Mouse (Mus musculus) heart, postnatal 36 days (tissue): ENCODE results near the gene Rhou. TPM values are rescaled to one million over a fixed set of nuclear protein-coding genes. Genes with fewer than 3 reads are reported as not detected.
"Not testable (repeated sequence)": the region's sequence is repeated elsewhere in the genome, so short reads cannot be mapped to it uniquely, and the experiment has no call there.

Source experiments
- DNase-seq, 2 experiments: peaks; one replicate each; pipeline ENCODE4 v3.0.0; 2021 to 2022
- intact Hi-C: fragments of 180-260 bp; cut with DNase I; formaldehyde crosslinking; loops from one replicate; pipeline ENCODE4 v1.15.1; 2025
- total RNA-seq, 2 experiments: library from RNA; stranded (reverse); gene quantifications; 2 replicates each; pipeline ENCODE4 v1.2.3; 2021

Rhou gene
- total RNA-seq = 1 to 10 TPM; 6.6 to 8.3 TPM

DNA sequence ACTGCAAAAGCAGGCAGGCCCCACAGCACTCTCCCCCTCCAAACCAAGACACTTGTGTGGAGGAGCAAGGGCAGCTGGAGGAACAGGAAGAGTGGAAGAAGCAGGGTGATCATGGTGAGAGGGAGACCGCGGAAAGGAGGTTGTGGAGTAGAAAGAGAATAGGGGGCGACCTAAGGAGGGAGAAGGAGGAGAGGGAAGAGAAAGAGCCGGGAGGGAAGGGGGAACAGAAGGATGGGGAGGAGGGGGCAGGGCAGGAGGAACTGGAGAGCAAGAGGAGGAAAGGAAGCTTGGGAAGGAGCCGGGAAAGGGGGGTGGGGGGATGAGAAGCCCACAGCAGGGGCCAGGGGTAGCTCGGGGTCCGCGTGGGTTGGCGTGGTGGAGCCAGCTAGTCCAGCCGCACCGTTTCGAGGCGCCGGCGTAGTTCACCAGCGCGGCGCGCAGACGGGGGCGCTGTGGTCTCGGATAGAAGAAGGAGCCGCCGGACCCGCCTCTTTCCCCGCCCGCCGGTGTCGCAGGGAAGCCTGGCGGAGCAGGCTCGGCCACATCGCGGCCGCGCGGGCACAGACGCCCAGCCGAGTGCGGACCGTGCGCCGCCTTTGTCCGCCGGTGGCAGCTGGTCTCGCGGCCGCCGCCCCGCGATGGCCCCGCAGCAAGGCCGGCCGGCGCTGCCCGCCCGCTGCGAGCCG is at the start of gene Rhou:
Gene Rhou (plus strand): TSS at position 622 of the 686 bp plus-strand sequence.
- intact Hi-C loops = loop anchor here (1.0 to 5.0 kb wide), 3 partner anchors 64 to 131 kb away; no protein-coding TSS in a partner anchor
- DNase-seq = peak; percentile 91 to 95

DNA sequence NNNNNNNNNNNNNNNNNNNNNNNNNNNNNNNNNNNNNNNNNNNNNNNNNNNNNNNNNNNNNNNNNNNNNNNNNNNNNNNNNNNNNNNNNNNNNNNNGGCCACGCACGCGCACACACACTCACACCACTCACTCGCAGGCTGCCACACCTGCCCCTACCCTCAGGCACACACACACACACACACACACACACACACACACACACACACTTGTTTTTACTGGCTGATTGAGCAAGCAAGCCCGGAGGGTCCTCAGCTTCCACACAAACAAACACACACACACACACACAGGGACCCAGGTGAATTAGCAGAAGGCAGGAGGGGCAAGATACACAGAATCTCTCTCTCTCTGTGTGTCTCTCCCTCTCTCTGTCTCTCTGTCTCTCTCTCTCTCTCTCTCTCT is 41.1 kb upstream of the Rhou start:
- not testable (repeated sequence) for DNase-seq

DNA sequence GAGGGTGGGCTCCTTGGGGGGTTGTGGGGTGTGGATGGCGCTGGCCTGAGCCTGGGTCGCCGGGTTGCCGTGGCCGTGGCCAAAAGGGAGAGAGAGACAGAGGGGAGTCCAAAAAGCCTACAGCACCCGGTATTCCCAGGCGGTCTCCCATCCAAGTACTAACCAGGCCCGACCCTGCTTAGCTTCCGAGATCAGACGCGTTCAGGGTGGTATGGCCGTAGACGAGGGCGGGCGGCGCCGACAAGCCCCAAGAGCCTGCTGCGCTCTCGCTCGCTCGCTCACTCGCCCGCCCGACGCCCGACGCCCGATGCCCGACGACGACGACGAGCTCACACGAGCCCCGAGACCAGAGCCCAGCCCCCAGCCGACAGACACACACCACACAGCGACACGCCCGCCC is 30.2 kb upstream of the Rhou start:
- DNase-seq, intact Hi-C loops: not testable (repeated sequence)

More for the DNA sequence above, 41.1 kb upstream of the Rhou start:
- intact Hi-C loops = not testable (repeated sequence)

DNA sequence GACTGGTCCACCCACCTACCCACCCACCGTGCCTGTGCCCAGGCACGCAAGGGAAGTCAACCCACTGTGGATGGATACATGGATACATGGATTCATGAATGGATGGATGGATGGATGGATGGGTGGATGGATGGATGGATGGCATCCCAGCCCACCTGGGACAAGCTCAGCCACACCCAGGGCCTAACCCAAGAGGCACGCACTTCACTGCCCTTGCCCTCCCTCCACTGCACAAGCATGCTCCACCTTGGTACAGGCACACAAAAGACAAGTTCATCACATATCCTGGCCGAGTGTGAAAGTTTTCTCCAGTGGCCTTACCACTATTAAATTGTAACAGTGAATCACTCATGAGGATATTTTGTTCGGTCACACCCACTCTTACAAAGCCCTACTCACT is 29.5 kb upstream of the Rhou start:
- DNase-seq = no peak
- intact Hi-C loops = no loop called here

DNA sequence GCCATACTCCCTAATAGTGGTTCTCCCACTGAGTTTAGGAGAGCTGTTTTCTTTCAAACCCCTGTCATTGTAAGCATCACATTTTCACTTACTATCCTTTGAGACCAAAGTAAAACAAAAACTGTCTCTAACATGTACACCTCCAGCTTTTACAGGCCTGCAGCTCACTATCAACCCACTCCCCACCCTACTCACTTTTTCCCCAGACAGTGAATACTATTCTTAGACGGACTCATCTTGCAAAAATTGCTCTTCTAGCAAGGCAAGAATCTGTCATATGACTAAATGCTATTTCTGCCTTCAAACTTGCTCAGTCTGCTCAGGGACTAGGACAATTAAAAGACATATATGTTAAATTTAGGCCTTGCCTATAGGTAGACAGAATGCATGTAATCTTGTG is 29.0 kb upstream of the Rhou start:
- DNase-seq = no peak
- intact Hi-C loops = no loop called here

GRCm38 (mm10) chr8:123625717-123626116 is 28.0 kb upstream of the Rhou start:
- DNase-seq = no peak
- intact Hi-C loops = no loop called here

GRCm38 (mm10) chr8:123627410-123628147 is 26.1 kb upstream of the Rhou start:
- intact Hi-C loops = no loop called here
- no peak for DNase-seq

DNA sequence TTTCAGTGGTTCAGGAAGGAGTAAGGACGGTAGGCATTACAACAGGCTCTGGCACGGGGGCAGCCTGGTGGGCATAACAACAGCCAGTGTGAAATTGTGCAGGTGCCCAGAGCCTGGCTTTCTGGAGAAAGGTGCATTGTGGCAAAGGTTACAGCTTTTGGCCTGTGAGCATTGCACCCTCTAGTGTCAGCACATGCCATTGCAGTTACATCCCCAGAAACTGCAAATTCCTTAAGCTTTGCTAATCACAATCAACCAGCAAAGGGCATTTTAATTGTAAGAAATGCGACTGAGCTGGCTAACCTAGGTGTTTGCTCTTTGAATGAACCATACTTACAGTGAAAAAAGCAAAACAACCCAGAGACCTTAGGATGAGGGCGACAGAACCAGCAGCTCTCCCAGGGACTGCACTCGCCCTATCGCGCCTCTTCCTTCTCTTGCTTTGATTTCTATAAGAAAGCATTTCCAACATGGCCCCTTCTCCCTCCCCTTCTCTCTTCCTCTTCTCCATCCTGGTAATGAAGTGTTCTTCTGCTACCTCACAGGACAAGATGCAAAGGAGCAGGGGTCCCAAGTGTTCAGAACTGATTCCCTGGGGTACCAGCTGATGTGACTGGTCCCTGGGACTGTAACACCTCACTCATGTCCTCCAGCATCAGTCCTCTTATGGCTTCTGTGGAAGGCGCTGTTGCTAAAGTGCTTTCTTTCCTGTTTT is 25.3 kb upstream of the Rhou start:
- peak; percentile 59 to 65 for DNase-seq
- intact Hi-C loops = no loop called here

- peak; percentile 78 to 80 for DNase-seq
- intact Hi-C loops = no loop called here
Measured at GRCm38 (mm10) chr8:123628968-123629755, 24.6 kb upstream of the Rhou start.

DNA sequence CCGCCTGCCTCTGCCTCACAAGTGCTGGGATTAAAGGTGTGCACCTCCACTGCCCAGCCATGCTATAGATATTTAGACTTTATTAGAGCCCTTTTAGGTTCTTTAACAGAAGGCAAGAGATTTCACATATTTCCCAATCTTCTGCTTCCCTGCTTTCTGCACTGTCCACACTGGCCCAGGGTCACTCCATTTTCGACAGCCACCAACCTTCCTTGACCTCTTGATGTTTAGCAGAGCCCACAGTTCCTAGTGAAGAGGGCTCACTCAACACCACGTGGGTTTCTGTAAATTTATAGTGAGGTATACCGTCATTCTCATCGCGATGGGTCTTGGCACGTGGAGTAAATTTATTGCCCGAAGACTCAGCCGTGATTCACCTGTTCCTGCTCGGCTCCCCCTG is 23.7 kb upstream of the Rhou start:
- no peak for DNase-seq
- intact Hi-C loops = no loop called here

- intact Hi-C loops = no loop called here
- DNase-seq = no peak
Measured at GRCm38 (mm10) chr8:123630841-123631251, 22.9 kb upstream of the Rhou start.

- intact Hi-C loops, DNase-seq: not testable (repeated sequence)
Measured at GRCm38 (mm10) chr8:123631746-123632145, 22.0 kb upstream of the Rhou start.

DNA sequence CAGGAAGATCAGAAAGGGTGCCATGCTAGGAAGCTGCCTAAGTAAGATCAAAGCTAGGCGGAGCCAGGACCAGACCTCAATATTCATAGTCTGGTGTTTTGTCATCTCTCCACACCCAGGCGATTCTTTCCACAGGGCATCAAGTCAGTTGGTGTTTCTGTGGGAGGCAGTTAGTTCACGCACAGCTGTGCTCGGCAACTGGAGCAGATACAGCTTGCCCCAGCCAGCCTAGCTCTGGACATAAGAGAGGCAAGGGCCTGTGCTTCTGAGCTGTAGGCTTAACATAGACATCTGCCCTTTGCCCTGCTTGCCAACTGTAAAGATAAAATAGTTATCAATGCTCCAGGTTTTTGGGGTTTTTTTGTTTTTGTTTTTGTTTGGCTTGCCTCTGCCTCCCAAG is 21.5 kb upstream of the Rhou start:
- intact Hi-C loops = no loop called here
- DNase-seq = no peak

DNA sequence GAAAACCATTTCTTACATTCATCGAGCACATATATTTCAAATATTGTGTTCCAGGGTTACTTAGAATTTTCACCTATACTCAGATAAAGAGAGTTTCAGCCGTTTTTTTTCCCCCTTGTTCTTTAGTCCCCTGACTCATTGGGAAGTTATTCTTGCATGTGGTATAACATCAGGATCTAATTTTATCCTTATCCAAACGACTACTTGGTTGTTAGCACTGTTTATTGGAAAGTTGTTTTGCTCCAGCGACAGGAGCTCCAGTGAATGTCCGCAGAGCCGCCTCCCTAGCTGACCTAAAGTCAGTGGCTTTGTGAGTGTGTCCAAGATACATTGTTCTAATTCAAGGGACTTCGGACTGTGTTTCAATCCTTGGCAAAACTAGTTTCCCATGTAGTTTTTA is 19.9 kb upstream of the Rhou start:
- intact Hi-C loops = no loop called here
- DNase-seq = no peak

DNA sequence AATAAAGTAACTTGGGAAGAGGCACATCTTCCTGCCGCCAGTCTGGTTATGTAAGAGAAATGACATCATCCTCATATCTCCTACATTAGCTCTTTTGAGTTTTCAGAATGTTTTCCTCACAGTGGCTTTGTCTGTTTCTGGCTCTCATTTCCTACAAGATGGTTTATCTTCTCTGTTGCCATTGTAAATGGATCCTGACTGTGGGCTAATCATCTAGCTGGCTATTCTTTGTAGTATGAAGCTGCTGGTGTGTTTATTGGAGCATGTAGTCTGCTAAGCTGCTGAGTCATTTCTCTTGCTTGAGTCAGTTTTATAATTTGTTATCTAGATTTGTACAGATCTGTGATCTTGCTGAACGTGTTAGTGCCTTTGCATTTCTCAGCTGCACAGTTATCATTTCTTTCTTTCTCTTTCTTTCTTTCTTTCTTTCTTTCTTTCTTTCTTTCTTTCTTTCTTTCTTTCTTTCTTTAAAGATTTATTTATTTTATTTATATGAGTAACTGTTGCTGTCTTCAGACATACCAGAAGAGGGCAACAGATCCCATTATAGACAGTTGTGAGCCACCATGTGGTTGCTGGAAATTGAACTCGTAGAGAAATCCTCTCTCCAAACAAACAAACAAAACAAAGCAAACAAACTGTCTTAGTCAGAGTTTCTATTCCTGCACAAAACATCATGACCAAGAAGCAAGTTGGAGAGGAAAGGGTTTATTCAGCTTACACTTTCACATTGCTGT is 19.2 kb upstream of the Rhou start:
- DNase-seq = no peak
- intact Hi-C loops = no loop called here

DNA sequence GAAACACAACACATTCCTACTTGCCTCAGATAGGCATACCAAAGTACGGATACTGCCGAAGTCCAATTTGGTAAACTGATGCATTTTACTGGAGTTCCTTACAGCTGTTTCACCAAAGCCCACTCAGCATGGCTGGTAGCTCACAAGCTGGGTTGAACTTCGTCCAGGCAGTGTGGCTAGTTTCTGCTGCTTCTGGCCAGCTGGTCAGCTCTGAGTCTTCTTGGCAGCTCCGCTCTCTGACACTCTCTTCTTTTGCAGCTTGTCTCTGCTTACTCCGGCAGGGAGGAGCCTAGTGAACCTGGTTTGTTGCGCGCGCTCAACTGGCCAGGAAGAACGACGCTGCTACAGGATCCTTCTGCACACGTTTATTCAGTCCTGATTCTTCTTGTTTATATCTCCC is 18.1 kb upstream of the Rhou start:
- intact Hi-C loops = no loop called here

GRCm38 (mm10) chr8:123643330-123644051 is 10.2 kb upstream of the Rhou start:
- peak; percentile 57 to 60 for DNase-seq
- intact Hi-C loops = no loop called here

More for the DNA sequence above, 18.1 kb upstream of the Rhou start:
- peak in 1 of 2 experiments; percentile 28 for DNase-seq

- intact Hi-C loops = no loop called here
- DNase-seq = no peak
Measured at GRCm38 (mm10) chr8:123645229-123645628, 8.5 kb upstream of the Rhou start.
